Mouse (Mus musculus) kidney, adult 18-20 months (tissue): ENCODE measurements at regions not wholly inside any gene's neighbourhood (a gene's known extent, or its start where the extent isn't known, plus 50 kb on each side); places are given as distances from the start of the nearest gene placed in this dataset.

ENCODE experiments used
- DNase-seq: peaks from one replicate; pipeline ENCODE4 v3.0.0; 2021

- no peak for DNase-seq
Measured at GRCm38 (mm10) chr12:107129232-107129631, 359.2 kb upstream of the 3110018I06Rik start.

- no peak for DNase-seq
Measured at GRCm38 (mm10) chr12:107131351-107131750, 357.1 kb upstream of the 3110018I06Rik start.

GRCm38 (mm10) chr12:107131841-107132240 lies 356.6 kb upstream of the 3110018I06Rik start:
- DNase-seq, result no peak

GRCm38 (mm10) chr12:107132501-107132900 lies 355.9 kb upstream of the 3110018I06Rik start:
- no peak for DNase-seq

- no peak for DNase-seq
Measured at GRCm38 (mm10) chr12:107134353-107134752, 354.1 kb upstream of the 3110018I06Rik start.

- no peak for DNase-seq
Measured at GRCm38 (mm10) chr12:107138677-107139400, 349.6 kb upstream of the 3110018I06Rik start.

GRCm38 (mm10) chr12:107140957-107141595 lies 347.4 kb upstream of the 3110018I06Rik start:
- DNase-seq, result no peak

- DNase-seq, result no peak
Measured at GRCm38 (mm10) chr12:107142226-107142625, 346.2 kb upstream of the 3110018I06Rik start.

- no peak for DNase-seq
Measured at GRCm38 (mm10) chr12:107146608-107147121, 341.8 kb upstream of the 3110018I06Rik start.

- DNase-seq, result no peak
Measured at GRCm38 (mm10) chr12:107148451-107148850, 340.0 kb upstream of the 3110018I06Rik start.

- DNase-seq, result no peak
Measured at GRCm38 (mm10) chr12:107151089-107151488, 337.3 kb upstream of the 3110018I06Rik start.

- no peak for DNase-seq
Measured at GRCm38 (mm10) chr12:107154668-107155067, 333.8 kb upstream of the 3110018I06Rik start.

- DNase-seq, result no peak
Measured at GRCm38 (mm10) chr12:107156791-107157428, 331.5 kb upstream of the 3110018I06Rik start.

GRCm38 (mm10) chr12:107159126-107159525 lies 329.3 kb upstream of the 3110018I06Rik start:
- no peak for DNase-seq

GRCm38 (mm10) chr12:107160137-107160536 lies 328.3 kb upstream of the 3110018I06Rik start:
- DNase-seq, result no peak

- no peak for DNase-seq
Measured at GRCm38 (mm10) chr12:107160628-107161027, 327.8 kb upstream of the 3110018I06Rik start.

GRCm38 (mm10) chr12:107170926-107171325 lies 317.5 kb upstream of the 3110018I06Rik start:
- no peak for DNase-seq

GRCm38 (mm10) chr12:107171676-107172075 lies 316.8 kb upstream of the 3110018I06Rik start:
- no peak for DNase-seq

GRCm38 (mm10) chr12:107178676-107179075 lies 309.8 kb upstream of the 3110018I06Rik start:
- DNase-seq, result no peak

GRCm38 (mm10) chr12:107180501-107180900 lies 307.9 kb upstream of the 3110018I06Rik start:
- DNase-seq, result no peak

GRCm38 (mm10) chr12:107181291-107181690 lies 307.1 kb upstream of the 3110018I06Rik start:
- DNase-seq, result no peak

GRCm38 (mm10) chr12:107182091-107182655 lies 306.3 kb upstream of the 3110018I06Rik start:
- DNase-seq, result no peak

- no peak for DNase-seq
Measured at GRCm38 (mm10) chr12:107183283-107183682, 305.1 kb upstream of the 3110018I06Rik start.
